Mouse (Mus musculus): ENCODE measurements around the gene Tsfm.
"Not testable (repeated sequence)": the region's sequence is repeated elsewhere in the genome, so short reads cannot be mapped to it uniquely, and the experiment has no call there.

- not testable (repeated sequence) for TF ChIP-seq CTCF (IDR thresholded peaks at IDR 0.05; ENCODE audit: borderline replicate concordance, control insufficient read depth, extremely low read depth, insufficient read depth, low read length, poor library complexity); POLR2A (IDR thresholded peaks at IDR 0.05; ENCODE audit: control insufficient read depth, extremely low read depth, insufficient read depth, low read length, poor library complexity)
Measured at GRCm38 (mm10) chr10:127072969-127073368, 42.3 kb upstream of the Tsfm start.
